In the genomic region with DNA sequence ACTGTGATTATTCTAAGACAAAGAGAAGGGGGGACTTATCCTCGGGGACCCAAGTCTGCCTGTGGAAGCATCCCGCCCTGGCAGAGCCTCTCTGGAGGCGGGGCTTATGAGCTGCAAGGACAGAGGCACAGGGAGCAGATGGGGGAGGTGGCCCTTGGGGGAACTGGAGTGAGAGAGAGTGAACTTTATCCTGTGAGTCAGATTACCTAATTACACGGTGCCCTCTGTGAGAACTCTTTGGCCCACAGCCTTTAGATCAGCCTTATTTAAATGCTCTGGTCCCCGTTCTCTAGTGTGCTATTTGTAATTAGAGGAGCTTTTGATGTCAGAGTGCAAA, we compare ENCODE assay signal across 8 mouse cellular contexts.
DNase-seq lines count a peak whose midpoint lies in the region; ATAC-seq and TF ChIP-seq lines count a peak whose summit lies in the region.

No protein-coding gene starts in this region.

- H3K4me1 ChIP-seq in lung, embryonic 15.5 days = peaks cover 8% of the 10 kb centered on the region
- no peaks in the 10 kb centered on the region for H3K4me1 ChIP-seq in lung, adult 2 months (ENCODE audit: control insufficient read depth, insufficient read depth, low read length)
- peaks cover 56% of the 10 kb centered on the region for H3K4me1 ChIP-seq in embryonic facial prominence, embryonic 10.5 days
- H3K4me1 ChIP-seq in stomach, embryonic 14.5 days (ENCODE audit: control insufficient read depth, insufficient read depth, low read length) = 0 out of 2 replicates have a peak, but pooled peaks cover 5% of the 10 kb centered on the region

- 11% methylated on average over 5 of the region's 5 CpGs for WGBS in lung, embryonic 15.5 days
- 31% methylated on average over 5 of the region's 5 CpGs for WGBS in lung, adult 2 months
- WGBS in embryonic facial prominence, embryonic 10.5 days = under 1% methylated on average over 5 of the region's 5 CpGs
- 15% methylated on average over 5 of the region's 5 CpGs for WGBS in stomach, embryonic 14.5 days

- no peaks in the 10 kb centered on the region for H3K36me3 ChIP-seq in lung, embryonic 15.5 days
- no peaks in the 10 kb centered on the region for H3K36me3 ChIP-seq in embryonic facial prominence, embryonic 10.5 days (replicated peaks)
- no peaks in the 10 kb centered on the region for H3K36me3 ChIP-seq in stomach, embryonic 14.5 days (ENCODE audit: control insufficient read depth, insufficient read depth, low read length)

- H3K27me3 ChIP-seq in lung, embryonic 15.5 days = no peaks in the 10 kb centered on the region
- peaks cover 24% of the 10 kb centered on the region for H3K27me3 ChIP-seq in embryonic facial prominence, embryonic 10.5 days (replicated peaks; ENCODE audit: low read depth, poor library complexity, severe bottlenecking)
- H3K27me3 ChIP-seq in stomach, embryonic 14.5 days (ENCODE audit: control insufficient read depth, insufficient read depth, low read length) = no peaks in the 10 kb centered on the region

- H3K4me3 ChIP-seq in lung, embryonic 15.5 days = no peak overlapping the region
- H3K4me3 ChIP-seq in lung, adult 2 months (replicated peaks; ENCODE audit: extremely low read depth, low read depth, low read length) = no peak overlapping the region
- no peak overlapping the region for H3K4me3 ChIP-seq in embryonic facial prominence, embryonic 10.5 days
- no peak overlapping the region for H3K4me3 ChIP-seq in stomach, embryonic 14.5 days (ENCODE audit: low read depth, low read length)

- TF ChIP-seq POLR2A in lung, adult 2 months (IDR thresholded peaks at IDR 0.05; ENCODE audit: borderline replicate concordance, extremely low read depth, low read depth, low read length) = no peak

- intact Hi-C loops in left cerebral cortex, postnatal 10 days (cut with DNase I) = no loop called here

- ATAC-seq in lung, embryonic 15.5 days (ENCODE audit: borderline replicate concordance, extremely low read depth, low FRiP score, low TSS enrichment) = peak; percentile 55; the same call in 1 of the 2 replicates
- 0 out of 2 replicates have a peak, but pooled peaks have one; percentile 65 for ATAC-seq in stomach, embryonic 14.5 days (ENCODE audit: insufficient number of reproducible peaks, insufficient read depth, low FRiP score, low read depth)

- H3K4me2 ChIP-seq in lung, embryonic 15.5 days = no peak overlapping the region
- no peak overlapping the region for H3K4me2 ChIP-seq in stomach, embryonic 14.5 days (replicated peaks; ENCODE audit: low read depth, low read length)

- no peak for TF ChIP-seq CTCF in lung, adult 2 months (IDR thresholded peaks at IDR 0.05; ENCODE audit: insufficient read depth, low read length)

- H3K27ac ChIP-seq in lung, embryonic 15.5 days = no peak overlapping the region
- H3K27ac ChIP-seq in embryonic facial prominence, embryonic 10.5 days (replicated peaks) = peak overlapping the region; percentile 45; the same call in 1 of the 2 replicates
- no peak overlapping the region for H3K27ac ChIP-seq in stomach, embryonic 14.5 days (ENCODE audit: low read length)

- no peak overlapping the region for H3K9ac ChIP-seq in lung, embryonic 15.5 days
- no peak overlapping the region for H3K9ac ChIP-seq in stomach, embryonic 14.5 days (replicated peaks; ENCODE audit: low read depth, low read length)

- no peaks in the 10 kb centered on the region for H3K9me3 ChIP-seq in lung, embryonic 15.5 days
- no peaks in the 10 kb centered on the region for H3K9me3 ChIP-seq in embryonic facial prominence, embryonic 10.5 days
- H3K9me3 ChIP-seq in stomach, embryonic 14.5 days (ENCODE audit: control insufficient read depth, low read depth, low read length) = no peaks in the 10 kb centered on the region

- DNase-seq in lung, adult 2 months = no peak
- DNase-seq in embryonic facial prominence, embryonic 10.5 days (ENCODE audit: low spot score) = peak; percentile 68
- peak; percentile 78 to 90 for DNase-seq in kidney, postnatal 25 days
- no peak for DNase-seq in c-Kit-positive CD71-positive TER-119-positive erythroid progenitor cells, embryonic 14.5 days (ENCODE audit: low spot score)
- no peak for DNase-seq in layer of hippocampus, adult 8-10 months (ENCODE audit: low spot score in 2 of 2)
- DNase-seq in left cerebral cortex, postnatal 10 days (ENCODE audit: extremely low spot score in 1 of 2, low spot score in 2 of 2) = no peak

Comparison
In these comparisons a context has a peak if more than half of its experiments do, and no peak if none do; other contexts are left out.
1. DNase-seq: peak in embryonic facial prominence, embryonic 10.5 days (single experiment) and kidney, postnatal 25 days (2 of 2); none in lung, adult 2 months (single experiment), c-Kit-positive CD71-positive TER-119-positive erythroid progenitor cells, embryonic 14.5 days (single experiment), layer of hippocampus, adult 8-10 months (0 of 2) and left cerebral cortex, postnatal 10 days (0 of 2).